Mouse (Mus musculus) lung, postnatal 10 days (tissue): ENCODE measurements around the gene 4930470P17Rik.

Source experiments
- DNase-seq: peaks from one replicate; pipeline ENCODE4 v3.0.0; 2021

The 4930470P17Rik gene

GRCm38 (mm10) chr2:170578588-170578987, 23.2 kb downstream of the 4930470P17Rik start:
- DNase-seq = no peak

GRCm38 (mm10) chr2:170577502-170577901, 24.3 kb downstream of the 4930470P17Rik start:
- no peak for DNase-seq

GRCm38 (mm10) chr2:170576077-170576476, 25.7 kb downstream of the 4930470P17Rik start:
- peak; percentile 2 for DNase-seq

- no peak for DNase-seq
These were observed 36.8 kb downstream of the 4930470P17Rik start for GRCm38 (mm10) chr2:170564995-170565394.

GRCm38 (mm10) chr2:170563956-170564855, 37.6 kb downstream of the 4930470P17Rik start:
- no peak for DNase-seq

- no peak for DNase-seq
These were observed 49.7 kb downstream of the 4930470P17Rik start for GRCm38 (mm10) chr2:170552088-170552487.

- no peak for DNase-seq
These were observed 51.6 kb downstream of the 4930470P17Rik start for GRCm38 (mm10) chr2:170550240-170550639.

- no peak for DNase-seq
These were observed 52.7 kb downstream of the 4930470P17Rik start for GRCm38 (mm10) chr2:170549146-170549545.

GRCm38 (mm10) chr2:170548046-170548445, 53.8 kb downstream of the 4930470P17Rik start:
- no peak for DNase-seq

GRCm38 (mm10) chr2:170547526-170547925, 54.3 kb downstream of the 4930470P17Rik start:
- DNase-seq = no peak

GRCm38 (mm10) chr2:170545745-170546144, 56.1 kb downstream of the 4930470P17Rik start:
- DNase-seq = no peak

- DNase-seq = no peak
These were observed 56.9 kb downstream of the 4930470P17Rik start for GRCm38 (mm10) chr2:170544950-170545349.

GRCm38 (mm10) chr2:170544159-170544558, 57.7 kb downstream of the 4930470P17Rik start:
- no peak for DNase-seq

GRCm38 (mm10) chr2:170543625-170544024, 58.2 kb downstream of the 4930470P17Rik start:
- DNase-seq = no peak

GRCm38 (mm10) chr2:170539211-170539610, 62.6 kb downstream of the 4930470P17Rik start:
- no peak for DNase-seq

- no peak for DNase-seq
These were observed 66.0 kb downstream of the 4930470P17Rik start for GRCm38 (mm10) chr2:170535841-170536240.

GRCm38 (mm10) chr2:170534803-170535174, 67.0 kb downstream of the 4930470P17Rik start:
- no peak for DNase-seq

- no peak for DNase-seq
These were observed 67.6 kb downstream of the 4930470P17Rik start for GRCm38 (mm10) chr2:170534116-170534802.

GRCm38 (mm10) chr2:170530256-170530655, 71.6 kb downstream of the 4930470P17Rik start:
- no peak for DNase-seq

GRCm38 (mm10) chr2:170529766-170530165, 72.1 kb downstream of the 4930470P17Rik start:
- DNase-seq = no peak
